Mouse (Mus musculus) kidney, adult 11 months (tissue): ENCODE results near the gene Skil.
A peak's percentile ranks its signal among the peaks of the same experiment; 100 is the strongest.

Source experiments
- DNase-seq: peaks from one replicate; pipeline ENCODE4 v3.0.0; 2022

Gene Skil

GRCm38 (mm10) chr3:31085000-31085399 is 9.9 kb upstream of the Skil start:
- DNase-seq, result no peak

DNA sequence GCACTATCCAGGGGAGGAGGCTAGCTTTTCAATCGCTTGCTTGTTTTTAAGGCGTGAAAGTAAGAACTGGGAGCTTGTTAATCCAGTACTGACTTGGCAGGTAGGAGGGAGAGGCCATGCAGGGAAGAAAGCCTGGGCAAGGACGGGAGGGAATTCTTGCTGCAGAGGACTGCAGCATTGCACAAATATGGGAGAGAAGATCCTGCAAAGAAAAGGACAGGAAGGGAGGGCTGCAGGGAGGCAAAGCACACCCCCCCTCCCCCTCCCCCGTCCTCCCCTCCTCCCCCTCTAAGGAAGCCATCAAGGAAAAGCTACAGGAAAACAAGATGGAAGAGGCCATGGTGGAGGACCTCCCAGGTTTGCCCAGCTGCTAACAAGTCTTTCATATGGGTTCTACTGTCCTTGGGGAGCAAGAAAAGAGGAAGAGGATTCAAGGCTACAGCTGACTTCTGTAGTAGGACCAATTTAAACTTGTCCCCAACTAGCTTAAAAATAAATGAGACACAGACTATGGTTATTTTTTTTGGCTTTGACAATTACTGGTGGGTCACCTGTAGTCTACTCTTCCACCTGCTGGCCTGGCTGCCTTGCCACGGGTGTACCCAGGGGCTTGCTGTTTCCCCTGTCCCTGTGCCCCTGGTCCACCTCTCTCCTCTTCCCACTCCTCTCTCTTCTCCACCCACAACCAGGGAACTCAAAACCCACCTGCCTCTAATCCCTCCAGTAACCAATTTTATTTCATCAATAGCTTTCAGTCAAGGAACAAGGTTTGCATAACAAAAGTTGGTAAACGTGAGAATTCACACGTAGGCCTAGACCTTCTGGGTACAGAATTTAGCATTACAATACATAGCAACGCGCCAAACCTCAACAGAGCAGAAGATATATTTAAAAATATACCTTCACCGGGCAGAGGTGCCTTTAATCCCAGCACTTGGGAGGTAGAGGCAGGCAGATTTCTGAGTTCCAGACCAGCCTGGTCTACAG is 5.8 kb upstream of the Skil start:
- no peak for DNase-seq

- no peak for DNase-seq
Observed at GRCm38 (mm10) chr3:31089956-31090355, 4.9 kb upstream of the Skil start.

GRCm38 (mm10) chr3:31093196-31093595 is 1.7 kb upstream of the Skil start:
- DNase-seq, result no peak

GRCm38 (mm10) chr3:31093627-31094351 is 1.1 kb upstream of the Skil start:
- DNase-seq, result peak; percentile 61

- no peak for DNase-seq
Observed at GRCm38 (mm10) chr3:31095179-31095490, 277 bp downstream of the Skil start.

GRCm38 (mm10) chr3:31095491-31096154 is 765 bp downstream of the Skil start:
- peak; percentile 69 for DNase-seq

GRCm38 (mm10) chr3:31096155-31097101 is 1.6 kb downstream of the Skil start:
- no peak for DNase-seq

GRCm38 (mm10) chr3:31097102-31097720 is 2.4 kb downstream of the Skil start:
- DNase-seq, result no peak

- no peak for DNase-seq
Observed at GRCm38 (mm10) chr3:31097976-31098375, 3.1 kb downstream of the Skil start.

GRCm38 (mm10) chr3:31098556-31098955 is 3.7 kb downstream of the Skil start:
- no peak for DNase-seq

DNA sequence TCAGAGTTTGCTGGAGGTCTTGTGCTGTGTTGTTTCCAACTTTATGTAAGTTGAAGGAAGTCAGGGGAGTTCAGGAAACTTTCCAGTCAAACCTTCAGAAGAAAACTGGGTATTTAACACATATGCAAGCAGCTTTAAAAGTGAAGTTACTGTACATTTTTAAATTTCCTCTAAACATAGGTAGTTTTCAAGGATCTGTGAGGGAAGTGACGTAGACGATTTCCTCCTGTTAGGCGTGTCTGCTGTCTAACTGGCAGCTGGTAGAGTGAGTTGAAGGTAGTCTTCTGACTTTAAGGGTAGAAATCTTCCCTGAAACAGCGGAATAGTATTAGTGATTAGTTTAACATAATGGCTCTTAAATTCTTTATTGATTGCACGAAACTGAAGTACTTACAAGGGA is 5.2 kb downstream of the Skil start:
- no peak for DNase-seq

DNA sequence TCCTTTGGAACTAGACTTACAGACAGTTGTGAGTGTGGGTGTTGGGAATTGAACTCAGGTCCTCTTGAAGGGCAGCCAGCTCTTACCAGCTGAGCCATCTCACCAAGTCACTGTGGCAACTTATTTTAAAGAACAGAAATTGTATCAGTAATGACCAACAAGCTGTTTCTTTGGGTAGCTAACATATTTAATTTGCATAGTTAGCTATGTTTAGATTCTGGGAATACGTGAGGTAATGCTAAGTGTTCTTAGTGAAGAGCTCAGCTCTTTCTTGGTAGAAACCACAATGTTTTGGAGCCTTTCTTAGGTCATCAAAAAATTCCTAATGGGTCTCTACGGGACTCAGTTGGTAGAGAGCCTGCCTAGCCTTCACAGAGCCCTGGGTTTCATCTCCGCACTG is 5.9 kb downstream of the Skil start:
- no peak for DNase-seq

GRCm38 (mm10) chr3:31104936-31105335 is 10.1 kb downstream of the Skil start:
- no peak for DNase-seq

DNA sequence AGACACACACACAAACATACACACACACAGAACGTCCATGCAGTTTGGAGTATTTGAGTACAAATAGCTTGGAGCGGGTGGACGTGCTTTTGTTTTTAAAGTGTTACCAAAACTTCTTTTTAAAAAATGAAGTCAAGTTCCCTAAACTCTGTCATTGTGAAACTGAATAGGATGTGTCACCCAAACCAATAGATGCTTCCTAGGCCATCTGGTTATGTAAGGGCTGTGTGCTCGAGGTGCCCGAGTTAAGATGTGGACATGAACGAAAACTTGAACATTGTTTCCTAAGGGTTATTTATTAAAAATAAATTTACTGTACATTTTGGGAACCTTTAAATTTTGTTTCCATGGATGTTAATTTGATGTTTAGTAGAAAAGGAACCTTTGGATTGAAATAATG is 11.7 kb downstream of the Skil start:
- DNase-seq, result no peak

- DNase-seq, result no peak
Observed at GRCm38 (mm10) chr3:31107674-31108073, 12.8 kb downstream of the Skil start.

DNA sequence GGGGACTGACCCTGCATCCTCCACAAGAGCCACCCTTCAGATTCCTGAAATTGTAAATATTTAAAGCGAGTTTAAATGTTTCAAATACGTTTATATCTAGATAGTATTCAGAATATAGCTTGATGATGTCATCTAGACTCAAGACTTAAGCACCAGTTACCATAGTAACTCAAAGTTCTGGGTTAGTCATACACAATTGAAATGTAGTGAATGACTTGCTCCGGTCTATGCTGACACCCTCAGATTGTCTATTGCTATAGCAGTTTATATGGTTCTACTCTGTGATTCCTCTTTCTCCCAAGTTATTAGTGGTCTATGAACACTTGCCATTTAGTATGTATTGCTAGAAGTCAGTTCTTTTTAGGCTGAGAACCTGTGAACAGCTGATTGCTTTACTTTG is 14.2 kb downstream of the Skil start:
- no peak for DNase-seq

DNA sequence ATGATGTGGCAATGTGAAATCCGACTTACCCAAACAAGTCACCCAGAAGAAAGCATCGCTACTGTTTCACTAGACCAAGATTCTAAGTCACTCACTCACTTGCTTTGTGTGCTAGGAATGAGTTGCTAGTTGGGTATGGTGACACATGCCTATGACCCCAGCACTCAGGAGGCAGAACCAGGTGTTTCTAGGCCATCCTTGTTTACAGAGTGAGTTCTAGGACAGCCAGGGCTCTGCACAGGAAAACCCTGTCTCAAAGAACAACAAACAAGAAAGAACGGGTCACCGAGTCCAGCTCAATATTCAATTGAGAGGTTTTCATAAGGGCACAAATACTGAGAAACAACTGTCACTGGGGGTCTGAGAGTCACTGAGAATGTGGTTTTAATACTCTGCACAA is 28.2 kb downstream of the Skil start:
- no peak for DNase-seq

- no peak for DNase-seq
Observed at GRCm38 (mm10) chr3:31126303-31126702, 31.4 kb downstream of the Skil start.

- DNase-seq, result peak; percentile 56
Observed at GRCm38 (mm10) chr3:31126848-31127247, 32.0 kb downstream of the Skil start.

- DNase-seq, result no peak
Observed at GRCm38 (mm10) chr3:31129766-31130165, 34.9 kb downstream of the Skil start.

DNA sequence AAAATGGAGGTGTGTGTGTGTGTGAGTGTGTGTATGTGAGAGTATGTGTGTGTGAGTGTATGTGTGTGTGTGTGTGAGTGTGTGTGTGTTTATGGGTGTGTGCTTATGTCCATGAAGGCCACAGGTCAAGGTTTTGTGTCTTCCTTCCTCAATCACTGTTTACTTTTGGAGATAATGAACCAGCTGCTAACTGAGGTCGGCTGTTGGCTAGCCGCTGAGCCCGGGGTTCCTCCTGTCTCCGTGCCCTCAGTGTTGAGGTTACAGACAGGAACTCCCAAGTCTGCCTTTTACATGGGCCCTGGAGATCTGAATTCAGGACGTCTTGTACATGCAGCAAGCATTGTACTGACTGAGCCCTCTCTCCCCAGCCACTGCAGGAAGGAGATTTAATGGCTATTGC is 38.8 kb downstream of the Skil start:
- no peak for DNase-seq
